Mouse (Mus musculus): ENCODE data around the gene Ntn1.

Ntn1 gene

DNA sequence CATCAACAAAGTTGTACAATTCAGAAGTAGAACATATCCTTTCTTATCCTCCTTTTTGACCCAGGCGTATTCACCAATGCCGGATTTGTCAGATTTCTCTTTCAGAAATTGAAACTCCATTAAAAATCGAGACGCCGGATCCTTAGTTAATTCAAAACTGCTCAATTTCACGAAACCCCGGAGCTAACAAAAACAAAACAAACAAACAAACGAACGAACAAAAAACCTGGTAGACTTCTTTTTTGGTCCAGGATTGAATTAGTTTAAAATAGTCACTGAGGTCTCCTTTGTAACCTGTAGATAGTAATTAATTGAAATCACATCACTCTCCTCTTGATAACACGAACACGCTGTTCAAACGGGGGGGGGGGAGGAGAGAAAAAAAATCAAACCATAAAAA is 16.5 kb downstream of the Ntn1 start:
- no peak for DNase-seq (ENCODE audit: low spot score in 2 of 2)

DNA sequence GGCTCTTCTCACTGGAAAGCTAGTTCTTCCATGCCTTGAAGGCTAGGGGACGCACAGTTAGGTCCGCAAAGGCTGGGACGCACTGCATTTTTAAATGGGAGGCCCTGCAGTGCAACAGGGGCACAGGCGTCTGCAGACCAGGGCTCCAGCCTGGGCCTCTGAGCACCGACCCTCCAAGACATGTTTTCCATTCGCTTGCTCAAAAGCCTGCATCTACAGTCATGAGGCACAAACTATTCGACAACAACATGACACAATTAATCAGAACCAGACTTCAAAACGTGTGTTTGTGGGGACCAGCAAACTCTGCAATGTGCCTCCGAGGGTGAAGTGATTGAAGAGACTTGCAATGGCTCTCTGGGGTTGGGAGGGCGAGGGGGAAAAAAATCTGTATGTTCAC is 17.1 kb downstream of the Ntn1 start:
- DNase-seq (ENCODE audit: low spot score in 2 of 2) = no peak

DNA sequence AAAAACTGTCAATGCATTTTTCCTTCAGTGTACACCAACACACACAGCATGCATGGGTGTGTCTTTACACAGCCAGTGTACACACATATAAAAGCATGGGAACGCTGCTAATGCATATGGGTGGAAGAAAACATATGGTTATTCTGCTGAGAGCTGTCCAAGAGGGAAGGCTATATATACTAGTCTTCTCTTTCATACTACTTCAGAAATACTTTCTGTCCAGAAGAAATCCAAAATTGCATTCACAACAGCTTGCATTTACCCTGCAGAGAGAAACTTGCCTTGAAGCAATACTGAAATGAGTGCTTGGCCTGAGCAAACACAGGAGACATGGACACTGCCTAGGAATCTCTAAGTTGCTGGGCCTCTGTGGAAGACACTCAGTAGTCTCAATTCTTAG is 18.8 kb downstream of the Ntn1 start:
- DNase-seq (ENCODE audit: low spot score in 2 of 2) = no peak

DNA sequence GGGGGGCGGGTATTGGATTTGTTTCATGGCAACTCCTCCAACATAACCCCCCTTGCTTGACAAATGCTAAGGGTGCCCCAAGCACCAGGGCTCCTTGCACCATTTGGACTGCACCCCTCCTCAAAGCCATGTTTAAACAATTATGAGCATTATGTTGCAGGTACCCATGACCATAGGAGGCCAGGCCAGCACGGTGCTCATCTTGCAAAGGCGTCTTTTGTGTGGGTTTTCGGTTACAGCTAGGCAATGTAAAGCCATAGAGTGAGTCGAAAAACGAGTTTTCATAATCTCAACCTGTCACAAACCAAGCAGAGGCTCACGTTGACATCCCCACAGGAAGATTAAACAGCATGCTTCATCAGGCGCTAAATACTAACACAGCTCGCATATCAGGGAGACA is 19.3 kb downstream of the Ntn1 start:
- DNase-seq (ENCODE audit: low spot score in 2 of 2) = no peak

DNA sequence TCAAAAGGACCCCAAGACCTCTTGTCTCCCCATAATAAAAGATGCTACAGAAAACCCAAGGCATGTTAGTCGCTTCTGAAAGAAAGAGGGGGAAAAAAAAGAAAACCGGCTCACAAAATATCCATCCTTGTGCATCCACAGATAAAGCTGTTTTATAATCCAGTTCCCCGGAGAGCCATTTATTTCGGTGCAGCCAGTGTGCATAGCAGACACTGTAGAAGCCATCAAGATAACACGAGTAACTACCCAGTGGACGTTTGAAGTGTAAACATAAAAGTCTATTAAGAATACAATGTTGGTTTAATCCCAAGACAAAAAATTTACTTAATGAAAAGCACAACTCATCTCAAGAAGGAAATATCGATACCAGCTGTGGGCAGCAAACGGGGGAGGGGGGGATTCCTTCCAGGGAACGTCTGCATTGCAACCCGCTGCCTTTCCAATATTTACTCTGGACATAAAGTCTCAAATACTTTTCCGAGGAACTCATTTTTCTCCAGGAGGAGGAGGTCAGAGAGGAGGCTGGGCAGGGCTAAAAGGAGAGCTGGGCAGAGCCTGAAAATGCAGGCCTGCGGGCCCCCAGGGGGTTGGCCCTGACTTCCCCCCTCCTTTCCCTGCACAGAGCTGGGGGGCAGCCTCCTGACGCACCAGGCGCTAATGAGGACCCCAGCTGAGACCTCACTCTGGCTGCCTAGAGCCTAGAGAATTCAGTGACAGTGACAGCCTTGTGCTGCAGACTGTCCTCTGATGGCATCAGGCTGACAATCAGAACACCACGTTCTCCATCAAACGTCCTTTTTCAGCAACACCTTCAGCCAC is 21.5 kb downstream of the Ntn1 start:
- DNase-seq (ENCODE audit: low spot score in 2 of 2) = no peak

DNA sequence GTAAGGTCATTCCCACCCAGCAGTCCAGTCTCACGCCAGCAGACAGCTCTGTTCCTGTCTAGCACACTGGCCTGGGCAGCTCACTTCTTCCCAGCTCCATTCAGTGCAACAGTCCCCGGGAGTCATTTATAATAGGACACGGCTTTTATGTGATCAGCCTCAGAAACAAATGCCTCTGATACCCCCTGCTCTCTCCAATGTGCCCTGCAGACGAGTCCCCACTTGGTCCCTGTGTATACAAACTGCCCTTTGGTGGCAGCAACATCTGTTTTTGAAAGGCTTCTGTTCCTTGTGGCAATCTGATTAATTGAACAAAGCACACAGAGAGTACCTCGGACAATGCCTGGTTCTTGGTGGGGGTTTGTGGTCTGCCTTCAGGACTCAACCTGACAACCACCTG is 22.2 kb downstream of the Ntn1 start:
- no peak for DNase-seq (ENCODE audit: low spot score in 2 of 2)

DNA sequence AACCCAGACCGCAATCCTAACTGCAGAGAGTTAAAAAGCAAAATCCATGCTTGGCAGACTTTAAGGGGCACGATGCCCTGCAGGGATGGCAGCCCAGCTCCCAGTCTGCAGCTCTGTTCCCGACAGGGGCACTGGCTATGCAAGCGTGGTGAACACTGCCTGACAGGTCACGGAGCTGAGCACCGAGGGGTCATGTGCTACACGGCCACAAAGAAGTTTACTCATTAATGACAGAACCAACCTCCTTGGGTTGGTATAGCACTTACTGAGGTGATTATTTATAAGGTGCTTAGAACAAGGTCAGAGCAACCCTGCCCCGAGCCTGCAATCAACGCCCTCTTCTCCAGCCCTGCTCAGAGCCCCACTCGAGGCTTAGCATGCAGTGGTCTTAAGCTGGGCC is 27.5 kb downstream of the Ntn1 start:
- DNase-seq (ENCODE audit: low spot score in 2 of 2) = no peak

DNA sequence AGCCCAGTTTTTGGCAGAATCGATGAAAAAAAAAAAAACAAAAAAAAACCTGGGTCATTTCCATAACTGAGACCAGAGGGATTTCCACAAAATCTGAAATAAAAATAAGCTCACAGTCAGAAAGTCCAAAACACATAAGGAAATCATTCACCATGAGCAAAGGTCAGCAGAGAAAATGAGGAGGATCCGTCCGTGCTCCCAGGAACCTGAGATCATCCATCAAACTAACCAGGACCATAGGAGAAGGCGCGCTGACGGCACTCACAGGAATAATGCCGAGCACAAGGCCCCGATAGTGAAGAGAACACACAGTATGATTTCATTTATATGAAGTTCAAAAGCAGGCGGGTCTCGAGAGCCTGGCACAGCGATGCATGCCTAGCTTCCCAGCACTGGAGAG is 29.0 kb downstream of the Ntn1 start:
- no peak for DNase-seq (ENCODE audit: low spot score in 2 of 2)

DNA sequence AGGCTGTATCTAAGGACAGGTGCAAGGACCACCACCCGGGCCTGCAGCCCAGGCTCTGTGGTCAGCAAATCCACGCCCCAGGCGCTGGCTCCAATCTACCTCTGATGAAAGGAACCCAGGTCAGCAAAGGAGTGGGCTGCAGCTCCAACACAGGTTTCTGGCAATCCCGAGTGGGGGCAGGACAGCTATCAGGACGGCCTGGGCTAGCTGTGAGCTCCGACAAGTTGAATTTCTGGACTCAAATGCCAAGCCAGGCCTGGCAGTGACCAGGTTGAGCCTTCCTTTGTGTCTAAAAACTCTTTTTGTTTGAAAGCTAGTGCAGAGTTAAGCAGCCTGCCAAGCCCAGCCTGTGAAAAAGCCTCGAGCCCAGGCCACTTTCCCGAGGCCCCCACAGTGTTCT is 43.7 kb downstream of the Ntn1 start:
- no peak for DNase-seq (ENCODE audit: low spot score in 2 of 2)

DNA sequence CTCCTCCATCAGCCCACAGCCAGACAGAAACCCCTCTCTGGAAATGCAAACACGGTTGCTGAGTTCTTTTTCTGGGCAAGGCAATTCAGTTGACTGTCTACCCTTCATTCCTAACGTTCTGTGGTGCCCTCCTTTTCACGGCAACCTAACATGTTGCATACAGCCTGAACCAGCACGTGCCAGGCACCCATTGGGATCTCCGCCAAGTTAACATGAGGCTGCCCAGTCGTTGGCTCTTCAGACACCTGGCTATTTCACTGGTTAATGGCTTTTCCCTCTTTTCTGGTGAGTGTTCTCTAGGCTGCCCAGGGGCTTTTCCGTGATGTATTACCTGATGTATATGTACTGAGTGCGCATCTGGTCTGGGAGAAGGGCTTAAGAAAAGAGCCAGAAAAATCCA is 45.1 kb downstream of the Ntn1 start:
- DNase-seq (ENCODE audit: low spot score in 2 of 2) = no peak

DNA sequence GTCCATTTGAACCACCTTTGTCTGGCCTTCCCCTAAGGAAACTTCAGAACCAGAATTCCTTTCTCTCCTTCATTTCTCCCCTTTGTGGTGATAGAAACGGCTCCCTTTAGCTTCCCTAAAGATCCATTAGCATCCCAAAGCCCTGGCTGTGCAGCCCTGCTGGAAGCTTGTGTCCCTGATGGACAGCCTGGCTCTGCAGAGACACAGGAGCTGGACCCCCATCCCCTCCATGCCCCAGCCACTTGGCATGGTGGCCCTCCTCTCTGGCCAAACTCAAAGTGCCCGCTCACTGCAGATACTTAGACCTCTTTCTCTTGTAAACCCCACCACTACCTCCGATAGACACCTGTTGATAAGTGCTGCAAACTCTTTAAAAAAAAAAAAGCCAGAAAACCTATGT is 45.8 kb downstream of the Ntn1 start:
- no peak for DNase-seq (ENCODE audit: low spot score in 2 of 2)

DNA sequence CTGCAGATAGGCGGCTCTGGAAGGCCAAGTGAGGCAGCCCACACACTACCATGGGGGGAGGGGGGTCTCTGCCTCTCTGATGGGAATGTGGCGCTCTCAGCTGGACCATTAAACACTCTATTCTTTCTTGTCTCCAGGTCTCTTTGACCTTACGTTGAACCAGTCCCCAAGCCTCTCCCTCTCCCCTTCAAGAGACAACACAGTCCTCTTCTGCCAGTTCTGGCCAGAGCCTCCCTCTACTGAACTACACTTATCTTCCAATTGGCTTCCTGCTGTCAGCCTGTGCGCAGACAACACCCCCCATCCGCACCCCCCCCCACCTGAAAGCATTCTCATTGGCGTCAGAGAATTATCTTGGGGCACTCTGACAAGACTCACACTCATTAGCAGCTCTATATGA is 48.4 kb downstream of the Ntn1 start:
- DNase-seq (ENCODE audit: low spot score in 2 of 2) = no peak

DNA sequence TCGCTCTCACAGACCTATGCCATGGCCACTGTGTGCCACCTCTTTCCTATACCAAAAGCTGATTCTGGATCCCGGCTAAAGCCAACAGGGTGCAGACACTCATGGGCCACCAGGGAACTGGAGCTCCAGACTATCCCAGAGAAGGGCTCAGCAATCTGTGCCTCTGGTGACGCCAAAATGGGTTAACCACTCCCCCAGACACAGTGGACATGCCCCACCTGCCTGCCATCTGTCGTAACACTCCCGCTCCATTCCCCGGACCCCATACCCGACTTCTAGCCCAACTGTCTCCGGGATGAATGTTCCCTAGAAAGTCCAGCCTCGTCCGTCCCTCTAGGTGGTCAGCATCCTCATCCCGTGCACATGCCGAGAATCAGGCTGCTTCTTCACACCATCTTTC is 51.8 kb downstream of the Ntn1 start:
- DNase-seq (ENCODE audit: low spot score in 2 of 2) = no peak

DNA sequence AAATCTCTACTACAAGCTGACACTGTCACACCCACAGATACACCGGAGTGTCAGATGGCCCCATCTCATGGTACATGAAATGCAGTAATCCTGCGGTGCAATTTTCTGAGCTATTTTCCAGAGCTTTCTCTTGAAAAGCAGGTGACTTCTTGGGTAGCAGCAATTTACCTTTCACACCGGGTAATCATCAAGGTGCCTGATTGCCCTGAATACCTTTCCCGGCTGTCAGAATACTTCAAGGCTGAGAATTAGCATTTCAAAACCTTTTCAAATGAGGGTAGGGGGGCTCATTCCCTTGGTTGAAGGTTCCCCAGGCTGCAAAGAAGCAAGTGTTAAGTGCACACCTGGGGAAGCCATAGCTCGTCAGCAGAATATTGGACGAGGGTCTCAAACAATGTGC is 52.5 kb downstream of the Ntn1 start:
- DNase-seq (ENCODE audit: low spot score in 2 of 2) = no peak

DNA sequence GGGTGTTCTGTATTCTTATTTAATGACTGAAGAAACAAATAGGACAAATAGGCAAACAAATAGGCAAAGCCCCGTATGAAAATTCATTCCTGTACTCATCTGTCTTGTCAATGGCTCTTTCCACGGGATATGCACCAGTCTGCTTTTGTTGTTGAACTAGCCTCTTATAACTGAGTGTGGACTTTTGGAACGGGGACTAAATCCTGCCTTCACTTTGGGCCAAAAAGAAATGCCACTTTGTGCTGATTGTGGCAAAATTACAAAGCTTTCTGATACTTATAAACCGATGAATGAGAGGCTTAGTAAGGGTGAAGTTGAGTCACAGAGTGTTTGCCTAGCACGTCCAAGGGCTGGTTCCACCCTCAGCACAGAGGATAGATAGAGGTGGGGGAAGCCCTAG is 53.1 kb downstream of the Ntn1 start:
- DNase-seq (ENCODE audit: low spot score in 2 of 2) = no peak

DNA sequence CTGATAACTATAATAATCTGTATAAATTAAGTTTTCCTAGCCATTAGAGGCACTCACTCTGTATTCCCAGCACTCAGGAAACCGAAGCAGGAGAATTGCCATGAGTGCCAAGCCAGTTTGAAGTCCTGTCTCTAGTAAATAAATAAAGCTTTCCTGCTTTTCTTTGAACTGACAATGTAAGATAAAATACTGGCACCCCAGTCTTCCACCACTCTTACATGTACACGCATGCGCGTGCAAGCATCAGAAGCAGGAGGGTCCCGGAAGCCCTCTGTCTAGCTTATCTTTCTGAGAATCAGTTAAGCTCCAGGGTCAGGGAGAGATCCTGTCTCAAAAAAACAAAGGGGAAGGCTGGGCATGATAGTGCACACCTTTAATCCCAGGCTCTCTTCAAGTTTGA is 54.5 kb downstream of the Ntn1 start:
- DNase-seq (ENCODE audit: low spot score in 2 of 2) = no peak

DNA sequence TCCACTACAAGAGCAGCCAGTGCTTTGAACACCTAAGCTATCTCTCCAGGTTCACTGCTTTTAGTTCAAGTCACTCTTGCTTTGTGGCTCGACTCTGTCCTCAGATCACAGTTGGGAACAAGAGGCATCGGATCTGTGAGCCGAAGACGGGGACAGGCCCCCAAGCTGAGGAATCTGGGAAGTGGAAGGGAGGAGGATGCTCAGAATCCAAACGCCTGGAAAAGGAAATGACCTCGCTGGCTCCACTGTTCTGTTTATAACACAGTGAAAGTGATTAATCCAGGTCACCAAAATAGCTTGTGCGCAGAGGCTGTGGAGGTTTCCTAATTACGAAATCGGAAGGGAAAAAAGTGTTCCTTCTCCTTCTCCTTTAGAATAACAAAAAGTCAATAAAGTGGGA is 56.4 kb downstream of the Ntn1 start:
- DNase-seq (ENCODE audit: low spot score in 2 of 2) = no peak

DNA sequence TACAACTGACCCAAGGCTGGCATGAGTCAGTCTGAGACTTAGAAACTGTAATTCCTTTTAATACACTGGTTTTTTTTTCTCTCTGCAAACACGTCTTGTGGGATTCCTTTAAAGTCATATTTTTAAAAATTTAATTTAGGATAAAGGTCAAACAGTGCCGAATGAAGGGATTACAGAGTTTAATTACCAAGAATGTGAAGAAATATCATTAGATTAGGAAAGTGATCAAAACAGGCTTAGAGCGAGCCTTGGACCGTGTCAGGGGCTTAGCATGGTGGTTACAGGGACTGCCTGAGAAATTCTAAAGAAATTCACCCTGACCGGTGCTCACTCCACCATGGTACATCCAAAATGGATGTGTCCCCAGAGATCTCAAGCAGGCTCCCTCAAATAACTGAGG is 57.9 kb downstream of the Ntn1 start:
- DNase-seq (ENCODE audit: low spot score in 2 of 2) = no peak

DNA sequence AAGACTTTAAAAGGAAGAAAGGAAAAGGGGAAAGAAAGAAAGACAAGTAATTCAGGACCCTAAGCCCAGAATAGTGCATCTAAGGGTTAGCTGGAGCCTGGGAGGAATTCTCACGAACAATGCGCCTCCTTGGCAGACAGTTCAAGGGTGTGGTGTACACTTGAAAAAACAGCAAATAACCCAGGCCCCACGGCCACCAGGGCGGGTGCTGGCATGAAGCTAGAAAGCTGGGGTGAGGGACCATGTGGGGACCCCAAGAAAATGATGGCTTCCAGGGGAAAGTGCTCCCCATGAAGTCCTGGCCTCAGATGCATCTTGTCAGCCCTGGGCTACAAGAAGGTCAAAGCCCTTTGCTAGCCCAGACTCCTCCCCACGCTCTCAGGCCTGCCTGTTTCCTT is 58.6 kb downstream of the Ntn1 start:
- no peak for DNase-seq (ENCODE audit: low spot score in 2 of 2)

DNA sequence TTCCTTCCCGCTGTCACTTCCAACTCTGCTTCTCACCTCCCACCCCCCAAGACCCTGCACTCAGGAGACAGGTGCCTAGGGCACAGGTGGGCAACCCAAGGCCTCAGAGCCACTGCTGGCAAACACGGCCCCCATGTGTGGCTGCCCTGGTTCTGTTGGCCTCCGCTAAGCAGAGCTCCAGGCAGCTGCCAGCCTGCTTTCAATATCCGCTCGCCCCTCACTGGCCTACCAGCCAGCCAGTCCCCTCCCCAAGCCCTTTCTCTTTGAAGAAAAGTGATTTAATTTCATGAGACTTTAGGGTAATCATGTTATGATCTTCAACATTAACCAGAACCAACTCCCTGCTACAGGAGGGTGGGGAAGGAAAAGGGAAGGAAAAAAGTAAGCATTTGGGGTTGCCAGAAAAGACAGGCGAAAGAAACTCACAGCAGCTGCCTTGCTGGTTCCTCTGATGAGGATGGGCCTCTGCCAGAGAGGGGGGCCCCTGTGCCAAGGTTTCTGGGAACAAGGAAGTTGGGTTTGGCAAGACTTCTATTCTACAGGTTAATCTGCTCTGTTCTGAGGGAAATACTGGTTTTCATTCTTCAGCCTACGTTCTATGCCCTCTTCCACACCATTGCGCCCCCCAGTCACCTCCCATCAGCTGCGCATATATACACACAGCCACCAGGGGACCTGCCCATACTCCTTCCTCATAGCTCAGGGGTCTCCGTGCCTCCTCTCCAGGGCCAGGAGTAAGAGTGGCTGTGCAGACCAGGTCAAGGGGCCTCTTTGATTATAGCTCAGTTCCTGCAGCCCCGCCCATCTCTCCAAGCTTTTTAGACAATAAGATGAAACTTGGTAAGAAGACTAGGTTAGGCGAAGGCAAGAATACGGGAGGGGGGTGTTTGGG is 59.3 kb downstream of the Ntn1 start:
- DNase-seq (ENCODE audit: low spot score in 2 of 2) = peak in 1 of 2 experiments; percentile 30

DNA sequence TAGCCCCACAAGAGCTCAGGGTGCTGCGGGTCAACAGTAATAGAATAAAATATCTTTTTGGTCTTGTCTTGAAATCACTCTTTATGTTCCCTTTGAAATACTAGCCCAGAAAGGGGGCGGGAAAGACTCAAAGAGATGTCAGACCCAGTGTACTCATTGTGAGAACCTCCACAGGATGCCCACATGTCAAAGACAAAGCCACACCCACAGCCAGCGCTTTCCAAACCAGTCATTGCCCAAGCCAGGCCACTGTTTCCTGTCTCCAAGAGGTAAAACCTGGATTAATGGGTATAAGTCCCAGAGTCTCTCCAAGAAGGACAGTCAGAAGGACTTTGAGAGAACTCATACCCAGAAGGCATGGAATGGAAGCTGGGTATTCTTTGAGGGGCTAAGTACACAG is 60.3 kb downstream of the Ntn1 start:
- no peak for DNase-seq (ENCODE audit: low spot score in 2 of 2)

DNA sequence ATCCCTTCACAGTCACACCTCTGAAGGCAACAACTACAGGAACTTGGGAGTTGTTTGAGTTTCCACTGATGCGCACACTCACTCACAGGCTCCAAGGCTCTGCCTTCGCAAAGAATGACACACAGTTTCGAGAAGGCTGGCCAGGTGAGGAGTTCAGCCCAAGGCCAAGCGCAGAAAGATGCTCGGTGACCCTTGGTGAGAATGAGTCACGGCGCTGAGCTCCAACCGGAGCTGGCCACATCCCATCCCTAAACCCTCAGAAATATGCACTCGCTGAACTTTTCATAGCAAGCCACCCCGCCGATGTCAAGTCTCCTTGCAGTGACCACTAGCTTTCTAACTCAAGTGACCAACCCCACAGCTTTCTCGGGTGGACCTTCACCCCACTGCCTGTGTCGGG is 60.8 kb downstream of the Ntn1 start:
- no peak for DNase-seq (ENCODE audit: low spot score in 2 of 2)

DNA sequence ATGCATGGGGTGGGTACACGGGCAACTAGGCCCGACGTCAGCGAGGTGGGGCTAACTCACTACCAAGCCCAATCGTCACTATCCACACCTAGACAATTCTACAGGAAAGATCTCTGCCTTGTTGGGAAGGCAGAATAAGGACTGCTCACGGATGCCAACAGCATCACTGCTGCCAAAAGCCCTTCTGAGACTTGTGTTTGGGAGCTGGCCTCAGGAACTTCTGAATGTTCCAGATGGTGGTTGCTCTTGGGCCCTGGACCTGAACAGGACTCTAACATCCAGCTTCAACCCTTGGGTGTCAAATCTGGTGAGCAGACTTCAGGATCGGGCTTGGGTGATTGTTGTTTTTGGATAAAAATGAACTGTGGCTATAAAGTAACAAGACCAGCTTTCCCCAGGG is 61.3 kb downstream of the Ntn1 start:
- no peak for DNase-seq (ENCODE audit: low spot score in 2 of 2)
